Mouse (Mus musculus) embryo, embryonic 11 days (tissue): ENCODE data around the gene Apoc1.
A peak's percentile ranks its signal among the peaks of the same experiment; 100 is the strongest.

Experiments used
- DNase-seq: peaks from one replicate; pipeline ENCODE4 v3.0.0-alpha.2; 2015

Apoc1 gene

DNA sequence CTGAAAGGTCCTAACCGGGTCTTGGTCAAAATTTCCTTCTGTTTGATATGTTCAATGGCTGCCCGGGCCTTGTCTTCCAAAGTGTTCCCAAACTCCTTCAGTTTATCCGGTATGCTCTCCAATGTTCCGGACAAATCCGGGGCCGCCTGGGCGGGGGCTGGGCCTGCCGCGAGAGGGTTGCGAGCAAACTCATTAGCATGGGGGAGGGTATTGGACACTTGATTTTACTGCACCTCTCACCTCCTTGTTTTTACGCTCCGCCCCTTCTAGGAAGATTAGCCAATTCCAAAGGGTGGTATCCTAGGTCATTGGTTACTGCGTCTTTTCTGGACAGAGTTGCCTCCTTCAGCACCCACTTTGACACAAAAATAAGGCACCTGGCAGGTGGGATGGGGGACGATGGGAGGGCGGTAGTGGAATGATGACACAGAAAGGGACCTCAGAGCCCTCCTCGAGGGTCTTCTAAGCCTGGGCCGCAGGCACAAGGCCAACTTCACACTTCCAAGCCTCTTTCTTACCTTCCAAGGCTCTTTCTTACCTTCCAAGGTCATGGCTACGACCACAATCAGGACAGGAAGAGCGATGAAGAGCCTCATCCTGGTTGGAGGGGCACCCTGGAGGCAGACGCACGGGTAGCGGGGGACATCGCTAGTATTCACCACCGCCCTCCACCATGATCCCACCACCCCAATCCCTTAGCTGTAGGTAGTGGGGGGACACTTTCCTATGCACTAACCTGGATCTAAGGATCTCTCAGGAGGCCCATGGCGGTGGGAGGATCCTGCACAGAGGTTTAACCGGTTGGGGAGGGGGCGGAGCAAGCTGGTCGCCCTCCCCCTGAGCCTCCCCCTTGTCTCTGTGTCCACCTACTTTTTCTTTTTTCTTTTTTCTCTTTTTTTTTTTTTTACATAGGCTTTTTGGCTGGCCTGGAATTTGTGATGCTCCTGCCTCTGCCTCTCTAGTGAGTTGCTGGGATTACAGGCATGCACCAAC is at the start of gene Apoc1:
Gene Apoc1 (minus strand): TSS at position 788 of the 993 bp plus-strand sequence.
- DNase-seq = no peak

DNA sequence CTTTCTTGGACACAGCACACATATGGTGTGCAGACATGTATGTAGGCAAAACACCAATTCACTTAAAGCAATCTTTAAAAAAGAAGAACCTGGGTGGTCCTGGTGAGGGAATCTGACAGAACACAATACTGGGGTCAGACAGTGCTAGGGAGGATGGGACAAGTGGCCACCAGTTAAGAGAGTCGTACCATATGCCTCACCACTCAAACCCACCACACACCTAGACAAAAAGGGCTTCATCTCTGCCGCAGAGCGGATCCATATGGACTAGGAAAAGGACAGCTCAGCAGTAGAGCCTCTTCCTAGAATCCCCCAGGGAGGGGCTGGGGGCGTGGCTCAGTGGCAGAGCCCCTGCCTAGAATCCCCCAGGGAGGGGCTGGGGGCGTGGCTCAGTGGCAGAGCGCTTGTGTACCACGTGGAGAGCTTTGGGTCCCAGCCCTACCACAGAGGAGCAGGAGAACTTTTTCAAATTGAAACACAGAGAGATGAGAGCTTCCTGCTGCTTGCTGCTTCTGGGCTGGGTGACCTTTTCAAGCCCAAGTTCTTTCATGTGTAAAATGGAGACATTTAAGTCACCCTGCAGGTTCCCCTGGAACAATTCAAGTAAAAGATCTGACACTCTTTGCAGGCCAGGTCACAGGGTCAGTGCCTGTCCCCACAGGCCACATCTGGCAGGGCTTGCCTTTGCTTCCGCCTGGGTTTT is 49.0 kb upstream of the Apoc1 start:
- peak; percentile 54 for DNase-seq

DNA sequence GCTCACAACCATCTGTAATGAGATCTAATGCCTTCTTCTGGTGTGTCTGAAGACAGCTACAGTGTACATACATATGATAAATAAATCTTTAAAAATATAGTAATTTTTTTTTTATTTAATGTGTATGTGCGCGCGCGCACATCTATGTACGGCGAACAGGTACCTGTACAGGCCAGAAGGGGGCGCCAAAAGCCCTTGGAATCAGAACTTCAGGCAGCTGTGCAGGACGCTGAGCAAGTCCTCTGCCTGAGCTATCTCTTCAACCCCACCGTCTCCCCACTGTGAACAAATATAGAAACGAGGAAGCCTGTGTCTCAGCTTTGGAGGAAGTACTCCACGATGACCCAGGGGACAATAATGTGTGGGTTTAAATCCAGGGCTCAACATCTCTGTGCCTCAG is 47.8 kb upstream of the Apoc1 start:
- no peak for DNase-seq

DNA sequence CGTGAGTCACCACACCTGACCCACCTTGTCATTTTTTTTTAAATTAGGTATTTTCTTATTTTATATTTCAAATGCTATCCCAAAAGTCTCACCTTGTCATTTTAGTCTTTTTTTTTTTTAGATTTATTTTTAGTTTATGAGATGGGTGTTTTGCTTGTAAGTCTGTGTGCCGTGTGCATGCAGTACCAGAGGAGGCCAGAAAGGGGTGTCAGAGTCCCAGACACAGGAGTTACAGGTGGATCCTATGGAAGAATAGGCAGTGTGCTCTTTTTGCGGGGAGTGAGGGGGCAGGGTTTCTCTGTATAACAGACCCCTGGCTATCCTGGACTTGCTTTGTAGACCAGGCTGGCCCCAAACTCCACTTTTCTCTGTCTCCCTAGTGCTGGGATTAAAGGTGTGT is 46.3 kb upstream of the Apoc1 start:
- no peak for DNase-seq

DNA sequence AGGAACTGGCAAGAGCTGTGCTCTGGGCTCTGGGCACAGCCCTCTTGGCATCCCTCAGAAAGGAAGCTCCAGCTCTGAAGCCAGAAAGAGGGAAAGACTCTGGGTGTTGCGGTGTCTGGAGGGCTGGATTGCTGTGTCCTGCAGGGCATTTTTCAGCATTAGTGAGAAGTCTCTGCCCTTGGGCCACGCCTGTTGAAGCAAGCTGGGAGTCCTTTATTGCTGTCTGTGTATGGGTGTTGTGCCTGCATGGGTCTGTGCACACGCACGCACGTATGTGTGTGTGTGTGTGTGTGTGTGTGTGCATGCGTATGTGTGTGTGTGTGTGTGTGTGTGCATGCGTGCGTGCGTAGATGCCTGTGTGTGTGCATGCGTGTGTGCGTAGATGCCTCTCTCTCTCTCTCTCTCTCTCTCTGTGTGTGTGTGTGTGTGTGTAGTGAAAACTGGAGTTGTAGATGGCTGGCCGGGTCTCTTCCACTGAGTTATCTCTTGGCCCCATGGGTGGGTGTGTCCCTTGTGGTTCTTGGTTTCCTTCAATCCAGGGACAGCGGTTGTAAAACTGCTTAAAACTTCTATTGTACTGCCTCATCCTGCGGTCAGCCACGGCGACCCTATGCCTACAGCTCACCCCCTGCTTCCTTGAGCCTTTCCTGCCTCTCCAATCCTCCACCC is 44.1 kb upstream of the Apoc1 start:
- no peak for DNase-seq

DNA sequence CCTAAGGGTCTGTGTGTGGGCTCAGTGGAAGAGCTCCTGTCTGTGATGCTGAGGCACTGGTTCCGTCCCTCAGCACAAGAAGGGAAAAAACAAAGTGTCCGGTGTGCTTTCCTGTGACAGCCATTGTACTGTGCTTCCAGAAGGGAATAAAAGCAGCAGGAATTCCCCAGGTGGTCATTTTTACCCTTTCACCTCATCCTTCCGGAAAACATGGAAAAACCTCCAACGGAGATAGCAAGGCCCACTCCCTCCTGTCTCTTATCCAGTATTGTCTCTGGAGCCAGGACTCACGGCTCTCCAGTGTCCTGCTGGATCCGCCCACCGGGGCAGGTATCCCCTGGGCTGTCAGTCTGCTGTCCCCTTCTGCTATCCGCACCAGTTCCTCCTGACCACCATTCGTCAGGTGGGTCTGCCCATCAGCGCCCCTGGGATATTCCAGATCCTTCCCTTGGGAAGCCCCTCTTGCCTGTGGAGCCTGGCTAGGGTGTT is 41.8 kb upstream of the Apoc1 start:
- no peak for DNase-seq

DNA sequence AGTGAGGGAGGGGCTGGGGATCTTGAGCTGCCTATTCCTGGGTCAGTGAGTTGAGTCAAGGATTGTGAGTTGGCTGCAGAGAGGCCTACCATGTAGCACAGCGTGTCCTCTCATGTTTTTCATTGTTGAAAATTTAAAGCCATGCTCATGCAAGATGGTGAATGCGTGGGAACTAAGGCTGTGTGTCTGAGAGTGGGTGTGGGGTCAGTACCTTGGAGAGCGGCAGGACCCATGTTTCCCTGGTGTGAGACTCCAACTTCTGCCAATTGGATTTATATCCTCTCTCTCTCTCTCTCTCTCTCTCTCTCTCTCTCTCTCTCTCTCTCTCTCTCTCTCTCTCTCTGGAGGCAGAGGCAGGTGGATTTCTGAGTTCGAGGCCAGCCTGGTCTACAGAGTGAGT is 34.1 kb upstream of the Apoc1 start:
- DNase-seq = no peak

DNA sequence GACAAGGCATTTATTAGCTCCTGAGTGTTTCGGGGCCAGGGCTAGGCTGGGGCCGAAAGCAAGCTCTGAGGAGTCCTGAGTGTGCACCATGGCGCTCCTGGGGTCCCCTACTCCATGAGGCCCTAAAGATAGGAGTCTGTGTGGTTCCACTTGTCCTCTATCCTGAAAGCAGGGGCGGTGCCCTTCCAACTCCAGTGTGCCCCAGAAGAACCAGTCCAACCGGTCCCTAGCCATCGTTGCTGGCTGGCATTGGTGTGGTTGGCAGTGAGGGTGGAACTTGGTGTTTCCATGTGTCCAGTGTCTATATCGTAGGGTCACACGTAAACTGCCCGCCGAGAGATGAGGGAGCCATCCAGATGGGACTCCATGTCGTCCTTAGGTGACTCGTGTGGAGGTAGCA is 31.7 kb upstream of the Apoc1 start:
- DNase-seq = no peak

DNA sequence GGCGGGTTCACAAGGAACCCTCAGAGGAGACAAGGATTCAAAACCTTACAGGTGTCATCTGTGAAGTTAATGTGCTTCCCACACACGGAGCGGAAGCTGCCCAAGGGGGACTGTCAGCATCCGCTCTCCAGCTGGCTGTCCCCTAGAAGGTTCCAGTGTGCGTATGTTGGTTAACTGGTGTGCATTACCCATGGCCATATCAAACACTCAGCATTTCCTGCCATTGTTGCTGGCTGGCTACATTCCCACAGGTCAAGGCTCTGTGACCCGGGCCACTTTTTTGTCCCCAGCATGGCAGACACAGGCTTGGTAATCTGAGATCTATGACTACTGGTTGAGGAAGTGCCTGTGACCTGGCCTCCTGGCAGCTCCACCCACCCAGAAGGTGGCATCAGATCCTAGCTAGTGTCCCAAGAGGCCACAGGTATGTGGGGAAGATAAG is 30.3 kb upstream of the Apoc1 start:
- DNase-seq = no peak

DNA sequence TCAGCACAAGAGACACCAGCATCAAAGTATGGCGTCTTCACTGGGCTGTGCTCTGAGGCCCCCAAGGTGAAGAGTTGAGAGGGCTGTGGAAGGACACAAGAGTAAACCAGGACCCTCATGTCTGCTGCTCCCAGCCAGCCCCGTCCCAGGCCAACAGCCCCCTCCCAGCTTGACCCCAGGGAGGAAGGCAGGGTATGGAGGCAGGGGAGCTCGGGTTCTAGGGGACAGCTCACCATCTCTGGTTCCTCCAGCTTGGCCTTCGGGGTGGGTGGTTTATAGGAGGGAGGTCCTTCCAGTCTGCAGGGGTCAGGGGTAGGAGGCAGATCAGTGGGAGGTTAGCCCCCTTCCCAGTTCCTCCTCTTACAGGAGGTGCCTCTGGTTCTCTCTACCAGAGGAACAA is 26.7 kb upstream of the Apoc1 start:
- no peak for DNase-seq

DNA sequence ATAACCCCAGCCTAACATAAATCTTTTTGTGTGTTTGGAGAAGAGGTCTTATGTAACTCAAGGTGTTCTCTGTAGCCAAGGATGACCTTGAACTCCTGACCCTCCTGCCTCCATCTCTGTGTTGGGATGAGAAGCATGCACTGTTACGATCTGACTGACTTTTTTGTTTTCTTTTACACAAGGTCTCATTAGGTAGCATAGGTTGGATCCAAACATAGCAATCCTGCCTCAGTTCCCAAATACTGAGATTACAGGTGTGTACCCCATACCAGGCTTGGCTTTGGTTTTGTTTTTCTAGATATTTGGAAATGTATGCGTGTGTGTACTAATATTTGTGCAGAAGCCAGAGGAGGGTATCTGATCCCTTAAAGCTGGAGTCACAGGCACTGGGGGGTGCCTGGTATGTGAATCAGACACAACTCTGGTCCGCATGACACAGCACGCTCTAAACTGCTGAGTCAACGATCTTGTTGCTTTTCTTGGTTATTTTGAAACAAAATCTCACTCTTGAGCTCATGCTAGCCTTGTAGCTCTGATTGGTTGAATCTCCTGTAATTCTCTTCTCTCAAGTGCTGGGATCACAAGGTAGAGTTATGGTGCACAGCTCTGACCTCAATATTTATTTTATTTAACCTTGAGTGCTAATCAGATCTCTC is 26.0 kb upstream of the Apoc1 start:
- no peak for DNase-seq

DNA sequence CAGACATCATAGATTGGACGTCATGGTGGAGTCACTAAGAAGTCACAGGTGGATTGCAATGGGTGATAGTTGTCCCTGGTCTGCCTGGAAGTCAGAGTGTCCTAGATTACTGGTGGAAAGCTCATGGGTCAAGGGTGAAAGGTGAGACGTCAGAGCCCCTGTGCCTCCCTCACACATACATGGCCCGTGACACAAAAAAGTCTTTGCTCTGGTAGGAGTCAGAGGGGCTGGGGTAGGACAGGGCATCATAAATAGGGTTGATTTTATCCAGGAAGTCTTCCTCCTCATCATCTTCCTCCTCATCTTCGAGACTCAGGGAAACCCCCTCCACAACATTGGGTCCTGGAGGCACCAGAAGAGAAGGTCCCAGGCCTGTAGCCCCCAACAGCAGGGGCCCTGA is 24.9 kb upstream of the Apoc1 start:
- no peak for DNase-seq

DNA sequence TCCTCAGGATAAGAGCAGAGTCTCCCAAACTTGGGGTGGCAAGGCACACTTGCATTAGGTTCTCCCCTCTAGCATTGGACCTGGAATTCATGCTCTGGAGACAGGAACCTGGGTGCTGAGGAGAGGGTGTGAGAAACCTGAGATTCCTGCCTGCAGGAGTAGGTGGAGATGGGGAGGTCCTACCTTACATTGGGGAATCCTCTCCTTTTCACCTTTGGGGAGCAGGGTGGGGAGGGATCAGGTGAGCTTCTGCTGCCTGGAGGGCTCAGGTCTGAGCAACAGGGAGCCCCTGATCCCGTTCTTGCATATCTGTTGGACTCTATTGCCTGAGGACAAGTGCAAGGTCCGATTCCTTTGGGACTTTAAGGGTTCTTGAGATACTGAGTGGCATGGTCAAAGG is 24.4 kb upstream of the Apoc1 start:
- no peak for DNase-seq

DNA sequence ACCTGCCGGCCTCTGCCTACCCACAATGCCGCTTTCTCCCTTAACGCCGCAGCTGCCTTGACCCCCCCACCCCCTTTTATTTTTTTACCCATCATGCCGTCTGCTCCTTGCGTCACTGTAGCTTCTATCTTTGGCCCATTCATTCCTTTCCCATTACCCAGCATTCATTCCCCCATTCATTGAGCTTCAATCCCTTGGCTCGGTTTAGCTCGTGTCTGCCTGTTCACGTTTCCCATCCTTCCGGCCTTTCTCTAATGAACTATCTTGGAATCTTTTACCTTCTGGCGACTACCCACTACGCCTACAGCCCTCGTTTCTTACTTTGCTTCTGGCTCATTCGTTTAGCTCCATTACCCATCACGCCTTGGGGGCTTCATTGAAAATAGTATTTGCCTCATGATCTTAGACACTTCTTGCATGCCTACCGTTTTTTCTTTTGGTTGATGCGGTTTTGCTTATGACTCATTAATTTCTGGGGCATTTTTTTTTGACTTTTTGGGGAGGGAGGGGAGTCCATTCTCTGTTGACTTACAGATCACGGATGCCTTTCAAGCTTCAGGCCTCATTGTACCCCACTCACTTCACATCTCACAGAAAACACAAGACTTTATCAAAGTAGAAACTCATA is 23.7 kb upstream of the Apoc1 start:
- no peak for DNase-seq

DNA sequence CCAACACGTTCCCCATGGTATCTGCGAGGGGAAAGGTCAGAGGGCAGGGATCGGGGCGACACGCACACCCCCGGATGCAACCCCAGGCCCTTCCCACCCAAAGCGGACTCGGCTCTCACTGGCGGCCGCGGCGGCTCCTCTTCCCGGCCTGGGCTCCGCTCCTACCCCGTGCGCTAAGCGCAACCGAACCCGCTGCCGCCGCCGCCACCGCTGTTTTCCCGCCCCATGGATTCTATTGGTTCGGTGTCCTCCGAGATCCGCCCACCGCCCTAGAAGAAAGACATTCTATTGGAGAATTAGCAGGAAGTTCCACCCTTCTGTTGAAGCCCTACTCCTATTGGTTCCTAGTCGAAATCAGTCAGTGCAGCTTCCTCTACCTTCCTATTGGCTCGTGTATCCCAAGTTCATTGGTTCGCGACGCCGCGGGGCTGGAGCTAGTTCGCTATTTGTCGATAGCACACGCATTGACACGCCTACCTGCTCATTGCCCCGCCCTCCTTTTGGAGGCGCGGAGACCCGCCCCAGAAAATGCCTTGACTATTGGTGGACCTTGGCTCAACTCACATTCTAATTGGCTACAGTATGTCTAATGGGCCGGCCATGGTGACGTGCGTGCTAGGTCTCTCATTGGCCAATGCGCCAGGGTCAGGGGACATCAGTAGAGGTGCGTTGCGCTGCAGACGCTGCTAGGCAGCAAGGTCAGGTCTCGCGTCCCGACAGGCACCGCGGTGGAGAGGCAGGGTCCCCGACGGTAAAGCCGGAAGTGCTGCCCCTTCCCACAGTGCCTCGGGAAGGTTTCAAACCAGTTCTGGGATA is 23.0 kb upstream of the Apoc1 start, which contains the start of gene Tomm40:
Gene Tomm40 (minus strand): TSS at position 200 of the 816 bp plus-strand sequence.
- peak; percentile 100 for DNase-seq

DNA sequence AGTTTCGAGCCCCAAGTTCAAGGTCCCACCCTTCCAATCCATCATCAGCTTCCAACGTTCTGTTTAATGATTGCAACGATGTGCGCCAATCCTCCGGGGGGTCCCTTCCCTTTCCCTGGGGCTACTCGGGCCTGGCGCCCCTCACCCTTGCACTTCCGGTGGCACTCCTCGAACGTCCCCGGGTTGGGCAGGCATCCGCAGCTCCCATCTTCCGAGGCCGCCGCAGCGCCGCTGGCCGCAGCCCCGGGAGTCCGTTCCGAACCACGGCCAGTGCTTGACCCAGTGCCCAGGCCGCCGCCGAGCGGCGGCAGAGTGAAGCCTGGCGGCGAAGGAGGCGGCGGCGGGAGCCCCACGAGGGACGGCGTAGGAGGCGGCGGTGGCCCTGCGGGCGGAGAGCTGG is 22.4 kb upstream of the Apoc1 start:
- DNase-seq = no peak

DNA sequence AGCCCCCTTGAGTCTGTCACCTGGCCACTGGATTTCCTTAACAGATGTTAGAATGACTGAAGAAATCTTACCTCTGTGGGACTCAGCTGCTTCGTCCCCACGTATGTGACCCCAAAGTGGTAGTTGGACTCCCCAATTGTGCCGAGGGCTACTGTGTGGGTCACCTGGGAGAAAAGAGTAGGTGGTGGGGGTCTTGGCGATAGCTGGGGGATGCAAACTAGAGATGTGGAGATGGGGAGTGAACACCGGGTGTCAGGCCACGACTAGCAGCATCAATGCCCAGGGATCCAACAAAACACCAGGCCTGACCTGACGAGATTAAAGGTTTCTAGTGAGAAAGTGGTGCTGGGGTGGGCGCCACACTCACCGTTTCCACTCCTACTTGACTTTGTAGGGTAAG is 21.1 kb upstream of the Apoc1 start:
- DNase-seq = no peak

DNA sequence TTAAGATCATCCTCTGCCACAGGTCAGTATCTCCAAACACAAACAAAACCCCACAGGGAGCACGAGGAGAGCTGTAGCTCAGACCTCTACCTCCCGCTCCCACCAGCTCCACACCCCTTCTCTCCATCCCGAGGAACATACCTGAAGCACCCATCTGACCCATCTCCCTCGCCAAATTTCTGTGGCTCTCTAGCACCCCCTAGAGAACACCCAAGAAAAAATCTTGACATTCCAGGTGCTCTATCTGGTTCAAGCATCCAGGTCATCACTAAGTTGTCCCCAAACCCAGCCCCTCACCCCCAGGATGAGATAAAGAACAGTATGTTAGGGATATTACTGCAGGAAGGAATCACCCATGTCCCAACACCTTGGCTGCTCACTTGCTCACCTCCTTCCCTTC is 20.7 kb upstream of the Apoc1 start:
- no peak for DNase-seq

DNA sequence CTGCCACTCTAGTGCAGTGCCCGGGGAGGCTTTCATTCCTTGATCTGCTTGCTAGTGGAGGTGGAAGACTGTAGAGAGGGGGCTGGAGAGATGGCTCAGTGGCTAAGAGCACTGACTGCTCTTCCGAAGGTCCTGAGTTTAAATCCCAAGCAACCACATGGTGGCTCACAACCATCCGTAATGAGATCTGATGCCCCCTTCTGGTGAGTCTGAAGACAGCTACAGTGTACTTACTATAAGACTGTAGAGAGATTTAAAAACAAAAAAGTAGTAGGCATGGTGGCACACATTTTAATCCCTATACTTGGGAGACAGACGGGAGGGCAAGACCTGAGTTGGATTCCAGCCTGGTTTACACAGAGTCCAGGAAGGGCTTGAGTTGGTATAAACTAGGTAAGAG is 20.0 kb upstream of the Apoc1 start:
- peak; percentile 28 for DNase-seq

DNA sequence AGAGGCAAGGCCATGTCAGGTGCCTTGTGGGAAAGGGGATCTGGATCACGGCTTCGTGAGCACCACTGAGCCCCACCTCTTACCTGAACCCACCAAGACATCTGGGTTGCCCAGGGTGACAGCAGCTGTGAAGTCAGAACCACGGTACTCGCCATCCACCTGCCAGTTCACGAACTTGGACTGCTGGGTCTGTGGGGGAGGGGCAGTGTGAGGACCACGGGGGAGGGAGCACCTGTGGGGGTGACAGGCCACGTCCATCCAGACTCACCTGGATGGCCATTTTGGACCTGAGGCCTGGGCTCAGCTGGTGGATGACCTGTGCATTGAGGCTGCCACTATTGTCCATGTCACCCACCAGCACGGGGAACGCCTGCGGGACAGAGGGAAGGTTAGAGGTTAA is 18.2 kb upstream of the Apoc1 start:
- no peak for DNase-seq

DNA sequence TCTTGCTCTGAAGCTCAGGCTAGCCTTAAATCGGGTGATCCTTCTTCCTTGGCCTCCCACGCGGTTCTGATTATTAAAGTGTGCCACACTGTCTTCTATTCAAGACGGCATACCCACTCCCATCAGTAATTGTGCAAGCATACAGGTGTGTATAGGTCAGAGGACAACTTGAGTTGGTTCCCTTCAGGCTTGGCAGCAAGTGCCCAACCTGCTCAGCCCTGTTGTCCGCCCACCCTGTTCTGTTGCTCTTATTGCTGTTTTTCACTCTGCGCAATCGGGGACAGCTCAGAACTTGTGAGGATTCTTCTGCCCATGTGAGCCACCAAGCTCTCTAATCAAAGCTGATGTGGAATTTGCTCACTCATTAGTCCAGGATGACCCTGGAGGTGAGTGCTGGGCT is 12.8 kb upstream of the Apoc1 start:
- no peak for DNase-seq
